ENCODE assay signal across 8 mouse cellular contexts in genomic region chr11:51785926-51786325, GRCm38 (mm10). TPM values are rescaled to one million over a fixed set of nuclear protein-coding genes. Genes with fewer than 3 reads are reported as not detected.
DNase-seq lines count a peak whose midpoint lies in the region; ATAC-seq and TF ChIP-seq lines count a peak whose summit lies in the region.

No protein-coding gene starts in this region.

- no peak overlapping the region for H3K4me2 ChIP-seq in kidney, embryonic 16.5 days (replicated peaks; ENCODE audit: low read depth, low read length)
- no peak overlapping the region for H3K4me2 ChIP-seq in CH12.LX (ENCODE audit: insufficient read depth, low read depth, poor library complexity, severe bottlenecking)
- no peak overlapping the region for H3K4me2 ChIP-seq in neural tube, embryonic 15.5 days

- peak; percentile 74 for TF ChIP-seq RAD21 in CH12.LX (IDR thresholded peaks at IDR 0.05; ENCODE audit: low read depth, low read length)

- intact Hi-C loops in gastrocnemius, postnatal 36 days (cut with DNase I): loop anchor here (10.0 kb wide), 1 partner anchor 51 kb away; no protein-coding TSS in a partner anchor

- no peaks in the 10 kb centered on the region for H3K27me3 ChIP-seq in kidney, embryonic 16.5 days (ENCODE audit: insufficient read depth, low read length)
- no peaks in the 10 kb centered on the region for H3K27me3 ChIP-seq in CH12.LX (replicated peaks)
- no peaks in the 10 kb centered on the region for H3K27me3 ChIP-seq in neural tube, embryonic 15.5 days (replicated peaks)

- no peaks in the 10 kb centered on the region for H3K79me2 ChIP-seq in CH12.LX (replicated peaks; ENCODE audit: control insufficient read depth, extremely low read depth, insufficient read depth, poor library complexity, severe bottlenecking)

- peak; percentile 32 for DNase-seq in kidney, adult 11 months
- DNase-seq in CH12.LX (ENCODE audit: extremely low read depth): peak; percentile 52
- peak; percentile 63 to 82 for DNase-seq in adrenal gland, adult (ENCODE audit: inconsistent age in 2 of 2, low spot score in 1 of 2)
- peak; percentile 37 to 48 for DNase-seq in gastrocnemius, postnatal 36 days
- no peak for DNase-seq in frontal cortex, adult 2 months (ENCODE audit: extremely low spot score in 1 of 2, low spot score in 1 of 2)

- no peak for TF ChIP-seq POLR2A in CH12.LX (IDR thresholded peaks at IDR 0.05; ENCODE audit: low read depth, low read length)

- no peak overlapping the region for H3K9ac ChIP-seq in kidney, embryonic 16.5 days (replicated peaks; ENCODE audit: low read length)
- no peak overlapping the region for H3K9ac ChIP-seq in CH12.LX (ENCODE audit: insufficient read depth, low read depth)
- H3K9ac ChIP-seq in neural tube, embryonic 15.5 days (replicated peaks): no peak overlapping the region

- TF ChIP-seq CTCF in CH12.LX (conservative IDR thresholded peaks at IDR 0.05 in 1 of 2, IDR thresholded peaks at IDR 0.05 in 1 of 2; ENCODE audit: low read depth in 2 of 2, low read length in 2 of 2): peak; percentile 78 to 82

- no peaks in the 10 kb centered on the region for H3K4me1 ChIP-seq in kidney, embryonic 16.5 days (ENCODE audit: insufficient read depth, low read length)
- H3K4me1 ChIP-seq in CH12.LX (ENCODE audit: control insufficient read depth in 1 of 2, insufficient read depth in 2 of 2): peaks cover 0 to 7% of the 10 kb centered on the region in 2 experiments; a peak in 1 of 4 replicates
- H3K4me1 ChIP-seq in neural tube, embryonic 15.5 days: no peaks in the 10 kb centered on the region

- H3K27ac ChIP-seq in kidney, embryonic 16.5 days (ENCODE audit: low read length): no peak overlapping the region
- no peak overlapping the region for H3K27ac ChIP-seq in CH12.LX (ENCODE audit: insufficient read depth, low read depth)
- no peak overlapping the region for H3K27ac ChIP-seq in neural tube, embryonic 15.5 days (replicated peaks)

- dilution Hi-C loops in CH12.LX (cut with MboI; ENCODE audit: extremely low pct_ligation_motif_present, extremely low pct_unique_long_range_greater_than_20kb, low sequenced_read_pairs): no loop called here

- in situ Hi-C loops in CH12.LX (cut with MboI; ENCODE audit: low pct_ligation_motif_present, low pct_unique_long_range_greater_than_20kb, low sequenced_read_pairs): no loop called here

- H3K9me3 ChIP-seq in kidney, embryonic 16.5 days (ENCODE audit: low read length): no peaks in the 10 kb centered on the region
- peaks cover 2% of the 10 kb centered on the region for H3K9me3 ChIP-seq in CH12.LX (replicated peaks; ENCODE audit: low read length)
- no peaks in the 10 kb centered on the region for H3K9me3 ChIP-seq in neural tube, embryonic 15.5 days (replicated peaks)

- no peak for ATAC-seq in kidney, embryonic 16.5 days (ENCODE audit: low FRiP score, low TSS enrichment)
- 0 out of 2 replicates have a peak, but pooled peaks have one; percentile 44 for ATAC-seq in megakaryocyte-erythroid progenitor cell, adult 5-6 weeks (replicated peaks; ENCODE audit: low FRiP score, low TSS enrichment, poor library complexity, severe bottlenecking)
- no peak for ATAC-seq in neural tube, embryonic 15.5 days (ENCODE audit: low FRiP score)

- WGBS in kidney, embryonic 16.5 days: 92% methylated on average over 6 of the region's 6 CpGs
- WGBS in neural tube, embryonic 15.5 days: 91% methylated on average over 6 of the region's 6 CpGs

- TF ChIP-seq EP300 in CH12.LX (IDR thresholded peaks at IDR 0.05; ENCODE audit: low read length): no peak

- H3K4me3 ChIP-seq in kidney, embryonic 16.5 days (ENCODE audit: low read length): no peak overlapping the region
- no peak overlapping the region for H3K4me3 ChIP-seq in CH12.LX (replicated peaks in 1 of 3; ENCODE audit: low read depth in 2 of 3, low read length in 2 of 3, poor library complexity in 1 of 3)
- H3K4me3 ChIP-seq in neural tube, embryonic 15.5 days (replicated peaks): no peak overlapping the region

- peaks cover 43% of the 10 kb centered on the region for H3K36me3 ChIP-seq in kidney, embryonic 16.5 days (ENCODE audit: insufficient read depth, low read length)
- peaks cover 64 to 82% of the 10 kb centered on the region in 2 experiments for H3K36me3 ChIP-seq in CH12.LX (replicated peaks in 1 of 2; ENCODE audit: control insufficient read depth in 1 of 2, insufficient read depth in 1 of 2, low read length in 1 of 2)
- peaks cover 72% of the 10 kb centered on the region for H3K36me3 ChIP-seq in neural tube, embryonic 15.5 days

TF ChIP-seq in CH12.LX, 34 proteins besides CTCF, POLR2A, EP300 and RAD21:
- peak; percentile 76 for TF ChIP-seq MYC (IDR thresholded peaks at IDR 0.05; ENCODE audit: low read depth, low read length)
- peak; percentile 79 for TF ChIP-seq SMC3 (IDR thresholded peaks at IDR 0.05; ENCODE audit: low read depth, low read length)
- no peak for TF ChIP-seq MXI1 (IDR thresholded peaks at IDR 0.05; ENCODE audit: low read depth, low read length)
- 0 out of 2 replicates have a peak, but pooled peaks have one; percentile 28 for TF ChIP-seq BHLHE40 (IDR thresholded peaks at IDR 0.05; ENCODE audit: low read depth, low read length)
- no peak for TF ChIP-seq JUN (IDR thresholded peaks at IDR 0.05; ENCODE audit: insufficient read depth, low read depth, low read length)

RNA-seq across cellular contexts. Expression of gene Sar1b, which starts 22.4 kb away (rescaled TPM):
- 109 and 113 TPM in 2 replicates for polyA plus RNA-seq in kidney, embryonic 16.5 days (2015; fragmentation: Nextera tagmentation; extraction: Ambion mirVana)
- 79.3 and 91.9 TPM in 2 replicates for total RNA-seq in CH12.LX (2012; rRNA removed)
- total RNA-seq in CH12.LX (2014; rRNA removed): 258 and 264 TPM in 2 replicates
- polyA plus RNA-seq in CH12.LX (2012; ENCODE audit: insufficient read length, low read depth): 129 and 171 TPM in 2 replicates
- total RNA-seq in gastrocnemius, postnatal 36 days (2021): 100 to 1,000 TPM; 428 to 446 TPM
- total RNA-seq in megakaryocyte-erythroid progenitor cell, adult 5-6 weeks (2014; fragmentation: Nextera tagmentation): 63.9 and 74.0 TPM in 2 replicates
- total RNA-seq in megakaryocyte-erythroid progenitor cell, adult 5-6 weeks (2017): 62.2 and 85.3 TPM in 2 replicates
- 102 and 106 TPM in 2 replicates for polyA plus RNA-seq in frontal cortex, adult 2 months (2012; rRNA removed)
- polyA plus RNA-seq in neural tube, embryonic 15.5 days (2015; fragmentation: Nextera tagmentation; extraction: Ambion mirVana): 207 and 237 TPM in 2 replicates

RNA-seq across cellular contexts. Expression of gene Sec24a, which starts 22.5 kb away (rescaled TPM):
- 11.7 and 15.7 TPM in 2 replicates for polyA plus RNA-seq in kidney, embryonic 16.5 days (2015; fragmentation: Nextera tagmentation; extraction: Ambion mirVana)
- 6.3 and 7.2 TPM in 2 replicates for total RNA-seq in CH12.LX (2012; rRNA removed)
- 4.6 and 5.5 TPM in 2 replicates for total RNA-seq in CH12.LX (2014; rRNA removed)
- polyA plus RNA-seq in CH12.LX (2012; ENCODE audit: insufficient read length, low read depth): 12.0 and 16.8 TPM in 2 replicates
- 10 to 100 TPM; 38.8 to 42.3 TPM for total RNA-seq in gastrocnemius, postnatal 36 days (2021)
- total RNA-seq in megakaryocyte-erythroid progenitor cell, adult 5-6 weeks (2014; fragmentation: Nextera tagmentation): 23.5 and 30.5 TPM in 2 replicates
- 6.2 and 6.5 TPM in 2 replicates for total RNA-seq in megakaryocyte-erythroid progenitor cell, adult 5-6 weeks (2017)
- 9.4 and 10.9 TPM in 2 replicates for polyA plus RNA-seq in frontal cortex, adult 2 months (2012; rRNA removed)
- polyA plus RNA-seq in neural tube, embryonic 15.5 days (2015; fragmentation: Nextera tagmentation; extraction: Ambion mirVana): 14.7 and 16.0 TPM in 2 replicates

Comparison
In these comparisons a context has a peak if more than half of its experiments do, and no peak if none do; other contexts are left out.
1. DNase-seq: peak in kidney, adult 11 months (single experiment), CH12.LX (single experiment), adrenal gland, adult (2 of 2) and gastrocnemius, postnatal 36 days (2 of 2); none in frontal cortex, adult 2 months (0 of 2).